Mouse (Mus musculus): Measurements from ENCODE around the gene Ubl4a.
A peak's percentile ranks its signal among the peaks of the same experiment; 100 is the strongest.
"Not testable (repeated sequence)": the region's sequence is repeated elsewhere in the genome, so short reads cannot be mapped to it uniquely, and the experiment has no call there.

The Ubl4a gene

DNA sequence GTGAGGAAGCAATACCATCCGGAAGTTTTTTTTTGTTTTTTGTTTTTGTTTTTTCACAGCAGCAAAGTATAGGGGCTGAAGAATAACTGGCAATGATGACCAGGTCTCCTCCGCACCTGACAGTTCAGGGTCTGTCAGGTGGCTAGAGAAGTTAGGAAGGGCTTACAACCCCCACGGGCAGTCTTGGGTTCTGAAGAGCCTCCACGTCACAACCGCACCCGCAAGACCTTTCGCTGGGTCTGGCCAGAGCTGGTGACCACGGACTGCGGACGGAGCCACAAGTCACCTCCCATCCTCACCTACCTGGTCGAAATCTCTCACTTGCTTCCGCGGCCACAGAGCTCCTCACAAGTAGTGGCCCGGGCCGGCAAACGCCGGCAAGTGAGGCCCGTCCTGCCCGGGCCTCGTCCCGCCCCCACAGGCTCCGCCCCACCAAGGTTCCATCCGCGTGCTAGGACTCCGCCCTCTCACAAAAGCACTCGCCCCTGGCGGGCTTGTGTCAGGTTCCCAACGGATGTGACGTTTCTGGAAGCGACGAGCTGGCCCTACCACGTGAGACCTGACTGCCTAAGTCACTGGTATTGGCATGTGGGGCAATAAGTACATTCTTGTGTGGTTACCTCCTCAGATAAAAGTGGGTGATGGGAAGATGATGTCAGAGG, at the start of gene Ubl4a, which contains the start of gene Slc10a3:
TSS of gene Ubl4a (minus strand) at position 331 of the 662 bp plus-strand sequence.
TSS of gene Slc10a3 (minus strand) at position 462 of the 662 bp plus-strand sequence.
- DNase-seq (ENCODE audit: low spot score), result peak; percentile 90

GRCm38 (mm10) chrX:74413377-74413776, 40.4 kb upstream of the Ubl4a start:
- peak; percentile 60 for DNase-seq (ENCODE audit: low spot score)

- no peak for DNase-seq (ENCODE audit: low spot score)
Measured at GRCm38 (mm10) chrX:74408340-74408739, 35.3 kb upstream of the Ubl4a start.

GRCm38 (mm10) chrX:74400136-74400535, 27.1 kb upstream of the Ubl4a start:
- DNase-seq (ENCODE audit: low spot score), result no peak

GRCm38 (mm10) chrX:74392535-74393443, 19.8 kb upstream of the Ubl4a start, which contains the start of the genes Fam3a and Ikbkg:
Fam3a (minus strand) TSS chrX:74393272.
Ikbkg (plus strand) TSS chrX:74393290.
- DNase-seq (ENCODE audit: low spot score), result peak; percentile 79

DNA sequence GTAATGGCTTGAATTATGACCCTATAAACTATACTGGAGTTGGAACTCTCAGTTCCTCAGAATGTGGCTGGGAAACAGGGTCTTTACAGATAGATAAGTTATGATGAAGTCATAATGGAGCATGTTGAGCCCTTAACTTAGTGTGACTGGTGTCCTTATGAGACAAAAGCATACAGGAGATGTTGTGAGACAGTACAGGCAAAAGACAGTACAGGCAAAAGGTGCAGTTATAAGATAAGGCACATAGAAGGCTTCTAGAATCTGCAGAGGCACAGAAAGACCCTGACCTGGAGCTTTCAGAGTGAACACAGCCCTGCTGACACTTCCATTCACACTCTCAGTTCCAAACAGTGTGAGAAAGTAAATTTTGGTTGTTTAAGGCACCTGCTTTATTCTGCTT, 15.1 kb upstream of the Ubl4a start:
- DNase-seq (ENCODE audit: low spot score), result no peak

GRCm38 (mm10) chrX:74384451-74384850, 11.4 kb upstream of the Ubl4a start:
- no peak for DNase-seq (ENCODE audit: low spot score)

DNA sequence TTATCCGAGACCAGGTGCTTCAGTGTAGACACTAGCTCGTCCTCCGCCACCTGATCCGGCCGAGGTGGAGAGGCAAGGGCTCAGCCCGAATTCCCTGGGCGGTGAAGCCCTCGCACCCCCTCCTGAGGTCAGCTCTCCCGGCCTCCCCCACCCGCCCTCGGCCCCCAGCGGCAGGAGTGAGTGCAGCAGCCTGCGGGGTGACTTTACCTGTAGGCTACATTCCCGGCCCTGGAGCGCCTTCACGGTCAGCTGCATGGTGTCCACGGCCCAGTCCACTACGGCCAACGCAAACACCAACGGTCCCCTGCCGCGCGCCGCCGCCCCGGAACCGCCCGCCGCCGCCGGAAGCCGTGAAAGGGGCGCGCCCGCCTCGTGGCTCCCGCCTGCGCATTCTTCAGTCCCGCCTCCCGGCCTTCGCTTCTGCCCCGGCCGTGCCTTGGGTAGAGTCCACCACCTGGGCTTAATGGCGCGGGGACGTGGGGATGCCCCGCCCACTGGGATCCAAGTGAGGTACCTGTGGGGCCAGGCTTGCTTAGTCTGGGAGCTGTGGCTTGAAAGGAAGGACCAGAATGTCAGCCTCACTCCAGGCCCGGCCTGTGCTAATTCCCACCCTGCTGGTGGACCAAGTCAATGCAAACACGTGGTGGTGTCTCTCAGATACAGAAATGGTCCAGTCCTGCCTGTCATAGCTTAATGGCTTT, 4.7 kb downstream of the Ubl4a start:
- peak; percentile 78 for DNase-seq (ENCODE audit: low spot score)

- DNase-seq (ENCODE audit: low spot score), result no peak
Measured at GRCm38 (mm10) chrX:74367512-74367911, 5.5 kb downstream of the Ubl4a start.

DNA sequence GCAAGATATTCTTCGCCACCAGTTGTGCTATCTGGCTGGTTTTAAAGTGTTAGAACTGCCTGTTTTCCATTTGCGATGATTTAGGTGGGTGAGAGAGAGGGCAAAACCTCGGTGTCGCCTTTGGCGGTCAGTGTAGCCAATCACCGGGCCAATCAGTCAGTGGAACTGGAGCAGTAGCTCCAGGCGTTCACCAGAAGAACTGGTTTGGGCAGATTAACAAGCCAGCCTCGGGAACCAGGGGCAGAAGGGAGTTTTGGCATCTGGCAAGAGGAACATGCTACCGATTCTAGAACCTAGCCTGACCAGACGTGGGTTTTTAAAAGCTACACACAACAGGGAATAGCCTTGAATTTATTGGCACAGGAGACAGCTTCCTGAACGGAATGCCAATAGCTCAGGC, 13.8 kb downstream of the Ubl4a start:
- DNase-seq (ENCODE audit: low spot score), result no peak

DNA sequence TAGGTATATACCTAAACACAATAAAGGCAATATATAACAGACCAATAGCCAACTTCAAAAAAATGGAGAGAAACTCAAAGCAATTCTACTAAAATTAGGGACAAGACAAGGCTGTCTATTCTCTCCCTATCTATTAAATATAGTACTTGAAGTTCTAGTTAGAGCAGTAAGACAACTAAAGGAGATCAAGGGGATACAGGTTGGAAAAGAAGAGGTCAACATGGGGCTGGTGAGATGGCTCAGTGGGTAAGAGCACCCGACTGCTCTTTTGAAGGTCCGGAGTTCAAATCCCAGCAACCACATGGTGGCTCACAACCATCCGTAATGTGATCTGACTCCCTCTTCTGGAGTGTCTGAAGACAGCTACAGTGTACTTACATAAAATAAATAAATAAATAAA, 15.9 kb downstream of the Ubl4a start:
- DNase-seq (ENCODE audit: low spot score), result not testable (repeated sequence)

DNA sequence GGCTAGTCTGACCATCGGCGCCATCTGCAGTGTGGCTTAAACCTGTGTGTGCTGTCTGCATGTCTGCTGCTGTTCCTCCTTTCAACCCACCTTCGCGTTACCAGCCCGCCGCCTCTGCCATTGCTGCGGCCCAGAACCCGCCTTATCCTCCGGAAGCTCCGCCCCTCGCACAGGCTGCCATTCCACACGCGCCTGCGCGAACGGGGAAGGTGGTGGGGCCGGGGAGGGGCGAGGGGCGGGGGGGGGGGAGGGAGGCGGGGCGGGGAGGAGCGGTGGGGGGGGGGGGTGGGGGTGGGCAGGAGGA, 19.6 kb downstream of the Ubl4a start, which contains the start of gene Lage3:
TSS of gene Lage3 (minus strand) at position 152 of the 304 bp plus-strand sequence.
- DNase-seq (ENCODE audit: low spot score), result peak; percentile 86

GRCm38 (mm10) chrX:74352645-74353466, 20.2 kb downstream of the Ubl4a start:
- DNase-seq (ENCODE audit: low spot score), result no peak

GRCm38 (mm10) chrX:74330166-74330930, 42.7 kb downstream of the Ubl4a start:
- DNase-seq (ENCODE audit: low spot score), result no peak

- no peak for DNase-seq (ENCODE audit: low spot score)
Measured at GRCm38 (mm10) chrX:74329215-74329671, 43.8 kb downstream of the Ubl4a start.

- peak; percentile 80 for DNase-seq (ENCODE audit: low spot score)
Measured at GRCm38 (mm10) chrX:74328725-74329161, 44.3 kb downstream of the Ubl4a start, which contains the start of gene Plxna3. Plxna3 (plus strand) TSS chrX:74329066.
